Mouse (Mus musculus): ENCODE data around the gene Fkbp5. TPM values are rescaled to one million over a fixed set of nuclear protein-coding genes. Genes with fewer than 3 reads are reported as not detected.
"Not testable (repeated sequence)": the region's sequence is repeated elsewhere in the genome, so short reads cannot be mapped to it uniquely, and the experiment has no call there.

Gene Fkbp5
- polyA plus RNA-seq, 1 experiment from 2014 or later = 26.9 TPM

DNA sequence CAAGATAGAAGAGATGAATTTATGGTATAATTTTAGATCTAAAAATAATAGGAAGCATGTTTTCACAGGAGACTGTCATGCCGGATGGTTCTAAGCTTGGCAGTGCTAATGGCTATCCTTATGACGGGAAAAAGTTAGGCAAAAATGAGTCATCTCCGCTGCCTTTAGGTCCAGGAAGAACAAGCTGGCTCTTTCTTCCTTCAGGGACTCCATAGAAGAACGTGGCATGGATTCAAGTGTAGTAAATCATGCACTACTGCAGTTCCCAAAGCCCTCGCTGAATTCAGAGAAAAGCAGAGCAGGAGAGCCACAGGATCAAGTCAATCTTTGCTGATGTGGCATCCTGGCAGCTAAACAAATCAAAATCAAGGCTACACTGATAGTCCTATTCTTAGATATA, 102.1 kb downstream of the Fkbp5 start:
- Histone ChIP-seq H3K4me1 (ENCODE audit: insufficient read depth, low read depth, low read length) (no peaks in the 10 kb centered on the region; the same call in 1 of the 2 replicates), H3K4me2 (replicated peaks; ENCODE audit: low read depth, low read length) (no peak overlapping the region), H3K9ac (replicated peaks; ENCODE audit: low read depth) (no peak overlapping the region), H3K27ac (ENCODE audit: low read length) (no peak overlapping the region), H3K27me3 (replicated peaks; ENCODE audit: insufficient read depth, low read length) (no peaks in the 10 kb centered on the region), H3K4me3 (ENCODE audit: low read depth, low read length) (no peak overlapping the region), H3K36me3 (ENCODE audit: insufficient read depth, low read length) (peaks cover 4% of the 10 kb centered on the region), H3K9me3 (ENCODE audit: low read length) (no peaks in the 10 kb centered on the region)
- DNase-seq (ENCODE audit: low spot score) (peak; percentile 51), ATAC-seq (no peak)
- WGBS = 73% methylated on average over 5 of the region's 5 CpGs
- no peak for TF ChIP-seq CTCF (IDR thresholded peaks at IDR 0.05)
- TF ChIP-seq EP300 (IDR thresholded peaks at IDR 0.05) = peak; percentile 51; the same call in 1 of the 2 replicates

DNA sequence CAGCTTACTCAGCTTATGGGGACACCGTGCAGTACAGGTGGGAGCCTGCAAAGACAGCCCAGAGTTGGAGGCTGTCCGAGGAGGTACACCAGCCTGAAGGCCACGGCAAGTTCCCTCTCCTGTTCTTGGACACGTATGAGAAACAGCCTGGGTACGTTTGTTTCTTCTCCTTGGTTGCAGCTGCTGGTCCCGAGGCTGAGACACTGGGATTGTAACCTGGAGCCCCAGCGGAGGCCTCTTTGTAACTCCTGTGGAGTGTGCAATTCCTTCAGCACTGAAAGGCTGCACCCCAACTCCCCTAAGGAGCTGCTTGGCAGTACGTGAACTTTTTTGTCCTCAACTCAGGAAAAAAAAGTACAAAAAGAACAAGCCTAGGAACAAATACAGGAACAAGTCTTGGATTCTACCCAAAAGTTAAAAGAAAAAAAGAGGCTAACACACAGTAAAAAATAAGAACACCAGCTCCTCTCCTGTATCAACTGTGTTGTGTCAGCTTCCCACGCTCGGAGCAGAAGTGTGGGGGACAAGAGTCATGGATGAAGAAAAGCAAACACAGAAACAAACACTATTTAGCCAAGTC, 105.9 kb downstream of the Fkbp5 start:
- H3K4me3 ChIP-seq (ENCODE audit: low read depth, low read length) = no peak overlapping the region
- TF ChIP-seq EP300 (IDR thresholded peaks at IDR 0.05) (peak; percentile 74), CTCF (IDR thresholded peaks at IDR 0.05) (no peak)
- no peak overlapping the region for H3K9ac ChIP-seq (replicated peaks; ENCODE audit: low read depth)
- no peaks in the 10 kb centered on the region for H3K27me3 ChIP-seq (replicated peaks; ENCODE audit: insufficient read depth, low read length)
- H3K36me3 ChIP-seq (ENCODE audit: insufficient read depth, low read length) = peaks cover 11% of the 10 kb centered on the region
- peak; percentile 58 for DNase-seq (ENCODE audit: low spot score)
- ATAC-seq = 0 out of 2 replicates have a peak, but pooled peaks have one; percentile 11
- no peaks in the 10 kb centered on the region for H3K9me3 ChIP-seq (ENCODE audit: low read length)
- H3K4me1 ChIP-seq (ENCODE audit: insufficient read depth, low read depth, low read length) = no peaks in the 10 kb centered on the region
- peak overlapping the region; percentile 69 for H3K27ac ChIP-seq (ENCODE audit: low read length)
- WGBS = 56% methylated on average over 10 of the region's 10 CpGs
- no peak overlapping the region for H3K4me2 ChIP-seq (replicated peaks; ENCODE audit: low read depth, low read length)

DNA sequence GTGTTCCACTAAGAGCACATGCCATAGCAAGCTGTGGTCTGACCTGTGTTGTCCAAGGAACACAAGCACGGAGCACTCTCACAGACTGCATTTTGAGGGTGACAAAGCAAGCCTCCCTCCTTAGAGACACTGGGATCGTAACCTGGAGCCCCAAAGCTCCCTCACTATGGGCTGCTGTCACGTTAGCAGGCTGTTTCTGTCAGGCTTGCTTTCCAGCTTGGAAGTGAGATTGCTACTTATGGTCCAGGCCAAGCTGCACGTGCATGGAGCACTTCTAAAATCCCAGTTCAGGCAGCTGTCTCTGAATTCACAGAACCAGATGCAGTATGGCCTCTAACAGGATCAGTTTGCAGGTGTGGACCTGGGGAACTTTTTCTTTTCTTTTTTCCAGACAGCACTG, 106.6 kb downstream of the Fkbp5 start:
- peaks cover 17% of the 10 kb centered on the region for H3K36me3 ChIP-seq (ENCODE audit: insufficient read depth, low read length)
- DNase-seq (ENCODE audit: low spot score) (no peak), ATAC-seq (no peak)
- no peaks in the 10 kb centered on the region for H3K9me3 ChIP-seq (ENCODE audit: low read length)
- no peak for TF ChIP-seq CTCF (IDR thresholded peaks at IDR 0.05)
- TF ChIP-seq EP300 (IDR thresholded peaks at IDR 0.05) = no peak
- H3K4me3 ChIP-seq (ENCODE audit: low read depth, low read length) = no peak overlapping the region
- no peak overlapping the region for H3K4me2 ChIP-seq (replicated peaks; ENCODE audit: low read depth, low read length)
- no peaks in the 10 kb centered on the region for H3K4me1 ChIP-seq (ENCODE audit: insufficient read depth, low read depth, low read length)
- no peak overlapping the region for H3K9ac ChIP-seq (replicated peaks; ENCODE audit: low read depth)
- H3K27ac ChIP-seq (ENCODE audit: low read length) = no peak overlapping the region
- 85% methylated on average over 4 of the region's 4 CpGs for WGBS
- H3K27me3 ChIP-seq (replicated peaks; ENCODE audit: insufficient read depth, low read length) = no peaks in the 10 kb centered on the region

DNA sequence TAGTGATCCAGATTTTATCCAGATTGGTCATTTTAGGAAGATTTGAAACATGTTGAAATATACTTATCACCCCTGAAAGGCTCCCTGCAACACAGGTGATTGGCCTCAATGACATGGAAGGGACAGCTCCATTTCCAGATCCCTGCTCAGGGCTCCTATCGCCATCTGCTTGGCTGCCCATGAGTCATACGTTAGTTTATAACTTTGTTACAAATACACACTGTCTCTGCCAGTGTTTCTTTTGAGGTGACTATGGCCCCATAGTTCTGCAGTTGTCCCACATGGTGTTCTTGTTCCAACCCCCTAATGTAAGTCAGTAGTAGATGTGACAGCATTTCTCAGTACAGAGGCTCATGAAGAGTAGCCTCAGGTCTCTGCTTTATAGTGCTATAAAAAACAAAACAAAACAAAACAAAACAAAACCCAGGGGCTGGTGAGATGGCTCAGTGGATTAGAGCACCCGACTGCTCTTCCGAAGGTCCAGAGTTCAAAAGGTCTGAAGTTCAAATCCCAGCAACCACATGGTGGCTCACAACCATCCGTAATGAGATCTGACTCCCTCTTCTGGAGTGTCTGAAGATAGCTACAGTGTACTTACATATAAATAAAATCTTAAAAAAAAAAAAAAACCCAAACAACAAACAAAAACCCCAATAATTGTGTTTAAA, 108.9 kb downstream of the Fkbp5 start:
- Histone ChIP-seq H3K27ac (ENCODE audit: low read length) (no peak overlapping the region), H3K4me2 (replicated peaks; ENCODE audit: low read depth, low read length) (no peak overlapping the region), H3K4me3 (ENCODE audit: low read depth, low read length) (no peak overlapping the region), H3K27me3 (replicated peaks; ENCODE audit: insufficient read depth, low read length) (no peaks in the 10 kb centered on the region), H3K36me3 (ENCODE audit: insufficient read depth, low read length) (peaks cover 27% of the 10 kb centered on the region), H3K9me3 (ENCODE audit: low read length) (no peaks in the 10 kb centered on the region), H3K9ac (replicated peaks; ENCODE audit: low read depth) (no peak overlapping the region), H3K4me1 (ENCODE audit: insufficient read depth, low read depth, low read length) (no peaks in the 10 kb centered on the region)
- no peak for DNase-seq (ENCODE audit: low spot score)
- peak; percentile 19; the same call in 1 of the 2 replicates for ATAC-seq
- 71% methylated on average over 5 of the region's 5 CpGs for WGBS
- TF ChIP-seq EP300 (IDR thresholded peaks at IDR 0.05) (no peak), CTCF (IDR thresholded peaks at IDR 0.05) (no peak)

DNA sequence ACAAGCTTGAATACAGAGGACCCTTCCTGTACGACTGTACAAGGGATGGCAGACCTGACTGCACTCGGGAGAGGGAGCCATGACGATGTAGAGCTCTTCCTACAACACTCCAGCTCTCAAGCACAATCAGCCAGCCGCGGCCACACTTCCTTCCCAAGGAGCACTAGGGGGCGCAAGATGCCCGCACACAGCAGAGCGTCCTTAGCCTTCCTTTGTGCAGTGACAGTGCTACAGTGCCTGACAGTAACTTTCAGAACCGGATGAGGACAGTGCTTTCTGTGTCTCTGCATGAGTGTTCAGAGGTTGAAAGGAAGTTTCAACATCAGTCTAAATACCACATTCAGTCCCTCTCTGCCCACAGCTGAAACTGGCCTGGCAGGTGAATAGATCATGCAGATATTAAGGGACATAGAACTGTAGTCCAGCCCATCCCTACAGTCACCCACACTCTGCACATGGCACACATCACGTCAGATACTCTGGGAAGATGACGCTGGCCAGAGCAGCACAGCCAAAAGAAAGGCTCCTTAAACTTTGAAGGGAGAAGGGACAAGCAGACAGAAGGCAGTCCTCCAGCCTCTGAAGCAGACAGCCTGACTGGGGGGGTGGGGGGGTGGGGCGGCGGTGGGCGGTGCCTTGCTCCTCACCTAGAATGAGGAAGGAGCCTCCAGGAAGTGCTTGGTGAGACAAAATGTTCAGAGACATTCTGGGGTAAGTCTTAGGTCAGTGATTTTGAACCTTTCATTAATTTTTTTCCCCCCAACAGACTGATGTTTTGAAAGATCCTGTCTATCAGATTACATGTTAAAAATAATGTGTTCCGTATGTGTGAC, 109.7 kb downstream of the Fkbp5 start:
- Histone ChIP-seq H3K4me3 (ENCODE audit: low read depth, low read length) (no peak overlapping the region), H3K27ac (ENCODE audit: low read length) (peak overlapping the region; percentile 62), H3K9ac (replicated peaks; ENCODE audit: low read depth) (no peak overlapping the region), H3K9me3 (ENCODE audit: low read length) (no peaks in the 10 kb centered on the region), H3K4me1 (ENCODE audit: insufficient read depth, low read depth, low read length) (no peaks in the 10 kb centered on the region), H3K4me2 (replicated peaks; ENCODE audit: low read depth, low read length) (no peak overlapping the region), H3K27me3 (replicated peaks; ENCODE audit: insufficient read depth, low read length) (no peaks in the 10 kb centered on the region), H3K36me3 (ENCODE audit: insufficient read depth, low read length) (peaks cover 27% of the 10 kb centered on the region)
- WGBS = 29% methylated on average over 15 of the region's 15 CpGs
- DNase-seq (ENCODE audit: low spot score) (peak; percentile 95), ATAC-seq (peak; percentile 89)
- TF ChIP-seq EP300 (IDR thresholded peaks at IDR 0.05) = no peak; the same call in 1 of the 2 replicates
- peak; percentile 99 for TF ChIP-seq CTCF (IDR thresholded peaks at IDR 0.05)

DNA sequence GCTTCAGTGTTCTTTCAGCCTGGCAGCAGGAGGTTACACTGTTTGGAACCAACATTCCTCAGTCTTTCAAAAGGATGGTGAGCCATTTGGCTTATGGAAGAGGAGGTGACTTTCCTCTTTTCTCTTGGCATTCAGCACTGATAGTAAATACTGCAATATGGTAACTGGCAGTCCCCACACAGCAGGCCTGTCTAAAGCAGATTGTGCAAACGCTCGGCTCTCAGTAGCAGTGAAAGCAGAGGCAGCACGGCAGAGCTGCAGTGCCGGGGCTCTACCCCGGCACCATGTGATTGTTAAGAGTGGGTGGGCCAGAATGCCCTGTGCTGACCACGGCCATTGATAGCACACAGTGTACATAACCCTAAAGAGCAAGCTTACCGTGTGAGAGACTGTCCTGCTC, 110.9 kb downstream of the Fkbp5 start:
- DNase-seq (ENCODE audit: low spot score) (no peak), ATAC-seq (no peak)
- H3K4me1 ChIP-seq (ENCODE audit: insufficient read depth, low read depth, low read length) = no peaks in the 10 kb centered on the region
- H3K27ac ChIP-seq (ENCODE audit: low read length) = no peak overlapping the region
- no peak overlapping the region for H3K4me3 ChIP-seq (ENCODE audit: low read depth, low read length)
- H3K4me2 ChIP-seq (replicated peaks; ENCODE audit: low read depth, low read length) = no peak overlapping the region
- peaks cover 30% of the 10 kb centered on the region for H3K36me3 ChIP-seq (ENCODE audit: insufficient read depth, low read length)
- no peak overlapping the region for H3K9ac ChIP-seq (replicated peaks; ENCODE audit: low read depth)
- TF ChIP-seq EP300 (IDR thresholded peaks at IDR 0.05) (no peak), CTCF (IDR thresholded peaks at IDR 0.05) (no peak)
- H3K27me3 ChIP-seq (replicated peaks; ENCODE audit: insufficient read depth, low read length) = no peaks in the 10 kb centered on the region
- 77% methylated on average over 7 of the region's 7 CpGs for WGBS
- H3K9me3 ChIP-seq (ENCODE audit: low read length) = no peaks in the 10 kb centered on the region

DNA sequence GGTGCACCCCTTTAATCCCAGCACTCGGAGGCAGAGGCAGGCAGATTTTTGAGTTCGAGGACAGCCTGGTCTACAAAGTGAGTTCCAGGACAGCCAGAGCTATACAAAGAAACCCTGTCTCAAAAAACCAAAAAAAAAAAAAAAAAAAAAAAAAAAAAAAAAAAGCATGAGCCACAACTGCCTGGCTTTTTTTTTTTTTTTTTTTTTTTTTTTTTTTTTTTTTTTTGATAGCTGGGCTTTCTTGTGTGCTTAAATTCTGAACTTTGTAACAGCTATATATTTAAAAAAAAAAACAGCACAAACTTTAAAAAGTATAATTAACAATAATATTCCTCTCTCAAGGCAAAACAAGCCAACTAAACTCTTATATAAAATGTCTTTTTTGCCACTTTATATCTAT, 112.6 kb downstream of the Fkbp5 start:
- not testable (repeated sequence) for DNase-seq (ENCODE audit: low spot score); H3K27ac ChIP-seq (ENCODE audit: low read length); H3K4me3 ChIP-seq (ENCODE audit: low read depth, low read length); ATAC-seq; H3K27me3 ChIP-seq (replicated peaks; ENCODE audit: insufficient read depth, low read length); H3K4me2 ChIP-seq (replicated peaks; ENCODE audit: low read depth, low read length); H3K9ac ChIP-seq (replicated peaks; ENCODE audit: low read depth); H3K9me3 ChIP-seq (ENCODE audit: low read length); H3K4me1 ChIP-seq (ENCODE audit: insufficient read depth, low read depth, low read length)
- WGBS = 95% methylated on average over 2 of the region's 2 CpGs
- peaks cover 34% of the 10 kb centered on the region for H3K36me3 ChIP-seq (ENCODE audit: insufficient read depth, low read length)
